Mouse (Mus musculus) MEL (cell line): ENCODE measurements around the gene Rftn1.

ENCODE experiments used
- BHLHE40 ChIP-seq: IDR thresholded peaks from 2 replicates; pipeline ENCODE4 v1.6.1; 2012; ENCODE audit warnings: low read depth, mild to moderate bottlenecking, inconsistent platforms, low read length, improper control_type of control experiment, borderline replicate concordance
- CTCF ChIP-seq, 3 experiments: IDR thresholded peaks in 2 of 3; conservative IDR thresholded peaks in 1 of 3; 2 replicates each; pipeline ENCODE4 v1.5.1; 2011 to 2012; ENCODE audit warnings: low read length in 3 of 3, low read depth in 2 of 3, mild to moderate bottlenecking in 2 of 3, improper control_type of control experiment in 1 of 3, inconsistent platforms in 1 of 3, mixed read lengths in 1 of 3, moderate library complexity in 1 of 3; ENCODE audit not compliant: control insufficient read depth in 1 of 3, insufficient read depth in 1 of 3, poor library complexity in 1 of 3, severe bottlenecking in 1 of 3

DNA sequence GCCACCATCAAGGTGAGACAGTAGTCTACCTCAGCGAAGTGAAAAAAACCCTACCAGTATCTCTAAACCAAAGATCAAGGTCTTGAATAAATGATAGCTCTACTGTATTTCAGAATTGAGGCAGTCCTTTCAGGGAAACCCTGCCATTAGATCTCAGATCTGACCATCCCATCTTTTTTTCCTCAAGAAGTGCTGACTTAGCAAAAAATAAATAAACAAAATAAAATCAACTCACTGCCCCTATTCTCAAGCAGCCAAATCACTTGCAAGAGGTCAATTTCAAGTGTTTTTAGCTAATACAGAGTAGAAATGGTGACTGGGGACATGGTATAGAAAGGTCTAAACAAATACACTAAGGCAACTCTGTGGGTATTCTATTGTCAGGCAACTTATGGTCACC lies 136.5 kb downstream of the Rftn1 start:
- TF ChIP-seq CTCF (IDR thresholded peaks at IDR 0.05 in 2 of 3, conservative IDR thresholded peaks at IDR 0.05 in 1 of 3; ENCODE audit: control insufficient read depth in 1 of 3, insufficient read depth in 1 of 3, low read depth in 2 of 3, low read length in 3 of 3, poor library complexity in 1 of 3, severe bottlenecking in 1 of 3), result no peak
- no peak for TF ChIP-seq BHLHE40
